Mouse (Mus musculus): ENCODE measurements around the gene Ngly1.

Ngly1 gene

DNA sequence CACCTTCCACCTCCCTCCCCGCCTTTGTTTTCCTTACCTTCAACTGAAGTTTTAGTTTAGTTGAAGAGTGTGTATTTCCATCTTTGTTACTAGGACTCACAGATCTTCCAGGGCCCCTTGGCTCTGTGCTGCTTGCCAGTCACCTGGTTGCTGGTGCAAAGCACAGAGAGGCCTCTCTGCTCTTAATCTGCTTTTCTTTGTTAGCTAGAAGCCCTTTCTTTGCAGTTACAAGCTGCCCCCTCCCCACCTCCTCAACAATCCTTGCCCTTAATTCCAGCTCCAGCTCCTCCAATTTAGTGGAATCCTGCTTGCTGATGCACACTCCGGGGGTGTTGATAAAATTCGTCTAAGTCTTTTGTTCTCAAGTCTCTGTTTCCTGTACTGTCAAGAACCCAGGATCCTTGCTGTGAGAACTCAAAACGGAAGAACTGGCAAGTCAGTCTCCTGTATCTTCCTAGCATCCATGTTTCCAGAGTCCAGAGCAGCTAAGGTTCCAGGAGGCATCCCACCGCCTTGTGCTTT lies 79.9 kb downstream of the Ngly1 start:
- in situ Hi-C loops (cut with MboI) = no loop called here

DNA sequence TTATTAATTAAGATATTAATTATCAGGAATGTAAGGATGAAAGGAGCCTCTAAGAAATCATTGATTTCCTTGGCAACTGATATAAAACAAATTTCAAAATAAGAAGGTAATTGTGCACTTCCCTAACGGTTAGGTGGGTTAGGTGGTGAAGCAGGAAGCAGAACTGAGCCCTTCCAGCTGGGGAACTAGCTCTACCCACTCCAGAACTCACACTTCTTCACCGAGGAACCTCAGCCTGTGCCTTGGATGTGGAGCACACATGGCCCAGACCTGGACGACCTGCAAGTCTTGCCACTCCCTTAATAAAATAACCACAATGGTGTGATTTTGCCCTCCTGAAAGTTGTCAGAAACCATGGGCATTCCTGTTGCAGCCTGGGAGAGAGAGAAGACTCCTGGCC lies 80.7 kb downstream of the Ngly1 start:
- in situ Hi-C loops (cut with MboI) = no loop called here

DNA sequence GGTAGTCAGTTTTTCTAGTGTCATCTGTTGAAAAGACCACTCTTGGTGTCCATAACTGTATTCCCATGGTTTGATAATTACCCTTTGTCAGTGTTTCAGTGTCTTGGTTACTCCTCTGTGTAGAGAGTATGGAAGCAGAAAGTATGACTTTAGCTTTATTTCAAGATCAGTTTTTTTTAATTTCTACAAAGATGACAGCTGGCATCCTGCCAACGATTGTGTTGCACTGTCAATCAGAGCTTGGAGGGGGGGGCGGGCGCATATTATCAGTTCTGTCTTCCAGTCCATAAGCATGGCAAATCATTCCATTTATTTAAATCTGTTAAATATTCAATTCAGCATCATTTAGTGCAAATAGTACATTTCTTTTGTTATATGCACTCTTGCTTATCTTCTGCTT lies 85.2 kb downstream of the Ngly1 start:
- in situ Hi-C loops (cut with MboI) = no loop called here

DNA sequence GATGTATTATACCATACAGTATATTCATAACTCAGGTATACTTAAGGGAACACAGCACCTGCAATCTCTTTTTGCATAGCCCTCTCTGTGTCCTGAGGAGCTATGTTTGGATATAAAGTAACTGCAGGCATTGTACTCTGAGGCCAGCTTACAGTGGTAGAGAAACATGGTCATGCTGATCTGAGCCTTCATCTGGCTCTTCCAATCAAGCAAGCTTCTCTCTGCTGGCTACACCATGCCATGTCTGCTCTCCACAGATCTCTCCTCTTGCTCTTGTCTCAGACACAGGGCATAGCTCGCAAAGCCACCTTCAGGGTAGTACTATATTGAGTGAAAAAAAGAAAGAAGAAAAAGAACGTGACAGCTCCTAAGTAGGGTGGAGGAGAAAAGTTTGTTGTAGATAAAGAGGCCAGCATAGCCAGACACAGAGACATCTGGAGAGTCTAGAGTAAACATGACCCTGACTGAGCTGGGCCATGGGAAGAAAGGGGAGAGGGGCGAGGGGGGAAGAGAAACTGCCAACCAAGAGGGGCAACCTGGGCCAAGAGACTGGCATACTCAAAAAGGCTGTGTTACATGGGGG lies 86.8 kb downstream of the Ngly1 start:
- in situ Hi-C loops (cut with MboI) = no loop called here

DNA sequence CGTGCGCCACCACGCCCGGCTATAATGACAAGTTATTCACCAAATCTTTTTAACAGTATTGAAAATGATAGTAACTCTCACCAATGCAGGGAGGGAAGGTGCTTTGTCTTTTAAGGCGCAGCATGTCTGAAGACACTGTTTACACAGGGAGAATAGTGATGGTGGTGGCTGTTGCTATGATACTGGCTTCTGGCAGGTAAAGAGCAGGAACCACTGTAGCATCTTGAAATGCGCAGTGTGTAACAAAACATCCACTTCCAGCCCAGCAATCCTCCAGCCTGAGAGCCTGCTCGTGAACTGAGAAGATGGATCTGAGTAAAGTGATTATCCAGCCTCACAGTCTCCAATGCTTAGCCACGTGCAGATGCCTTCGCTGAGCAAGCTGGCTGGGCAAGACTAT lies 98.4 kb downstream of the Ngly1 start:
- in situ Hi-C loops (cut with MboI) = no loop called here

DNA sequence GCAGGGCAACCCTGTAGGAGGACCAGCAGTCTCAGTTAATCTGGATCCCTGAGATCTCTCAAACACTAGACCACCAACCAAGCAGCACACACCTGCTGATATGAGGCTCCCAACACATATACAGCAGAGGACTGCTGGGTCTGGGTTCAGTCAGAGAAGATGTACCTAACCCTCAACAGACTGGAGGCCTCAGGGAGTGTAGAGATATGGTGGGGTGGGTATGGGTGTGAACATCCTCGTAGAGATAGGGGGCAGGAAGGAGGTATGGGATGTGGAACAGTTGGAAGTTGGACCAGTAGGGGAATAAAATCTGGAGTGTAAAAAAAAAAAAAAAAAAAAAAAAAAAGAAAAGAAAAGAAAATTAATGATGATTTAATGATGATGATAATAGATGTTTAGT lies 110.6 kb downstream of the Ngly1 start:
- in situ Hi-C loops (cut with MboI) = loop anchor here (25.0 kb wide), 1 partner anchor 997 kb away; no protein-coding TSS in a partner anchor

All from mature B cell (primary cell).